ENCODE assay signal across 8 mouse cellular contexts in genomic region chr9:100415328-100415979, GRCm38 (mm10).
DNase-seq lines count a peak whose midpoint lies in the region; ATAC-seq and TF ChIP-seq lines count a peak whose summit lies in the region.

No protein-coding gene starts in this region.

- H3K4me3 ChIP-seq in intestine, embryonic 15.5 days (replicated peaks): no peak overlapping the region
- H3K4me3 ChIP-seq in thymus, adult 2 months (ENCODE audit: control insufficient read depth, insufficient read depth, low read length): no peak overlapping the region

- no peaks in the 10 kb centered on the region for H3K9me3 ChIP-seq in intestine, embryonic 15.5 days

- no peaks in the 10 kb centered on the region for H3K36me3 ChIP-seq in intestine, embryonic 15.5 days
- no peaks in the 10 kb centered on the region for H3K36me3 ChIP-seq in thymus, adult 2 months (ENCODE audit: control insufficient read depth, insufficient read depth, low read length)

- TF ChIP-seq POLR2A in thymus, adult 2 months (IDR thresholded peaks at IDR 0.05; ENCODE audit: control insufficient read depth, extremely low read depth, insufficient read depth, low read length, poor library complexity): no peak

- WGBS in intestine, embryonic 15.5 days: 47% methylated on average over 7 of the region's 7 CpGs
- WGBS in thymus, adult 2 months: 41% methylated on average over 7 of the region's 7 CpGs

- ATAC-seq in intestine, embryonic 15.5 days: no peak; the same call in 1 of the 2 replicates

- no peaks in the 10 kb centered on the region for H3K27me3 ChIP-seq in intestine, embryonic 15.5 days (replicated peaks)
- no peaks in the 10 kb centered on the region for H3K27me3 ChIP-seq in thymus, adult 2 months (ENCODE audit: control insufficient read depth, insufficient read depth, low read length)

- TF ChIP-seq CTCF in thymus, adult 2 months (IDR thresholded peaks at IDR 0.05; ENCODE audit: borderline replicate concordance, control insufficient read depth, extremely low read depth, insufficient read depth, low read length, poor library complexity): no peak

- peak; percentile 46 for DNase-seq in adrenal gland, postnatal 14 days
- DNase-seq in adrenal gland, postnatal 4 days (ENCODE audit: low spot score in 2 of 2): no peak
- peak; percentile 19 for DNase-seq in urinary bladder, postnatal 14 days (ENCODE audit: low spot score)
- no peak for DNase-seq in urinary bladder, adult 2 months (ENCODE audit: low spot score)
- DNase-seq in layer of hippocampus, adult 18-20 months (ENCODE audit: low spot score in 2 of 2): peak; percentile 34 to 67
- DNase-seq in lung, postnatal 25 days (ENCODE audit: low spot score): peak; percentile 20
- DNase-seq in thymus, adult 2 months: no peak

- H3K4me1 ChIP-seq in intestine, embryonic 15.5 days (replicated peaks): no peaks in the 10 kb centered on the region
- H3K4me1 ChIP-seq in thymus, adult 2 months (replicated peaks; ENCODE audit: control insufficient read depth, insufficient read depth, low read length): no peaks in the 10 kb centered on the region

- H3K9ac ChIP-seq in intestine, embryonic 15.5 days: no peak overlapping the region

- no peak overlapping the region for H3K4me2 ChIP-seq in intestine, embryonic 15.5 days (replicated peaks)

- no peak overlapping the region for H3K27ac ChIP-seq in intestine, embryonic 15.5 days
- no peak overlapping the region for H3K27ac ChIP-seq in thymus, adult 2 months (ENCODE audit: control insufficient read depth, insufficient read depth, low read length)

Comparison
In these comparisons a context has a peak if more than half of its experiments do, and no peak if none do; other contexts are left out.
1. DNase-seq: peak in adrenal gland, postnatal 14 days (single experiment), urinary bladder, postnatal 14 days (single experiment), layer of hippocampus, adult 18-20 months (2 of 2) and lung, postnatal 25 days (single experiment); none in adrenal gland, postnatal 4 days (0 of 2), urinary bladder, adult 2 months (single experiment) and thymus, adult 2 months (single experiment).